Mouse (Mus musculus): ENCODE data around the gene Pwp2. TPM values are rescaled to one million over a fixed set of nuclear protein-coding genes. Genes with fewer than 3 reads are reported as not detected.
"Not testable (repeated sequence)": the region's sequence is repeated elsewhere in the genome, so short reads cannot be mapped to it uniquely, and the experiment has no call there.

The Pwp2 gene
- polyA plus RNA-seq, 1 experiment = 32.4 TPM

DNA sequence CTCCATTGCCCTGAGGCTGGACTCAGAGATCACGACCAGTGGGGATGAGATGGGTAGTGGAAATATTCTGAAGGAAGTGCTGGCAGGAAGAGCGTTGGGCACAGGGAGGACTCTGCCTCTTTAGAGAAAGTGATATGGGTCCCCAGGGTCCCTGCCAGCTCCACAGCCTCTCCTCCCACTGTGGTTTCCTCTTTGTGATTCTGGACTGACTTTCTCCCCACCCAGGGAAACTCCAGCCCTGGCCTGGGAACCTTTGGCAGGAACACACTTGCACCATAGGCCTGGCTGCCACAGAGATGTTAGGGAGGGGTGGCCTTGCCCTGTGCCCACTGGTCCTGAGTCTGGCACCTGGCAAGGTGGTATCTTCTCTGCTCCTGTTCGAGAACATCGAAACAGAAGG lies 55.0 kb downstream of the Pwp2 start:
- H3ac ChIP-seq (ENCODE audit: control insufficient read depth, insufficient read length, low read depth) = no peak overlapping the region
- TF ChIP-seq MAX (IDR thresholded peaks at IDR 0.05) = no peak
- TF ChIP-seq CTCF (IDR thresholded peaks at IDR 0.05; ENCODE audit: control insufficient read depth, insufficient read depth, insufficient read length) = no peak
- TF ChIP-seq MYOD1 (IDR thresholded peaks at IDR 0.05; ENCODE audit: control insufficient read depth, insufficient read length, low read depth) = no peak
- no peak for TF ChIP-seq MYOG (IDR thresholded peaks at IDR 0.05; ENCODE audit: control insufficient read depth, extremely low read depth, insufficient read length)
- TF ChIP-seq FOSL1 (IDR thresholded peaks at IDR 0.05; ENCODE audit: insufficient read depth, low read length, poor library complexity, severe bottlenecking) = no peak
- TF ChIP-seq CEBPB (IDR thresholded peaks at IDR 0.05; ENCODE audit: low read depth) = no peak
- TF ChIP-seq USF1 (IDR thresholded peaks at IDR 0.05; ENCODE audit: low read depth) = no peak
- H3K79me2 ChIP-seq (ENCODE audit: control insufficient read depth, insufficient read depth) = no peaks in the 10 kb centered on the region

GRCm38 (mm10) chr10:78129423-78129822 lies 55.5 kb downstream of the Pwp2 start:
- TF ChIP-seq MAX (IDR thresholded peaks at IDR 0.05) = no peak
- no peak for TF ChIP-seq MYOD1 (IDR thresholded peaks at IDR 0.05; ENCODE audit: control insufficient read depth, insufficient read length, low read depth)
- no peak for TF ChIP-seq FOSL1 (IDR thresholded peaks at IDR 0.05; ENCODE audit: insufficient read depth, low read length, poor library complexity, severe bottlenecking)
- TF ChIP-seq MYOG (IDR thresholded peaks at IDR 0.05; ENCODE audit: control insufficient read depth, extremely low read depth, insufficient read length) = no peak
- no peak for TF ChIP-seq USF1 (IDR thresholded peaks at IDR 0.05; ENCODE audit: low read depth)
- TF ChIP-seq CEBPB (IDR thresholded peaks at IDR 0.05; ENCODE audit: low read depth) = no peak
- no peak for TF ChIP-seq CTCF (IDR thresholded peaks at IDR 0.05; ENCODE audit: control insufficient read depth, insufficient read depth, insufficient read length)
- no peak overlapping the region for H3K4me3 ChIP-seq (ENCODE audit: insufficient read depth, poor library complexity, severe bottlenecking)
- no peaks in the 10 kb centered on the region for H3K27me3 ChIP-seq (ENCODE audit: control insufficient read depth, insufficient read depth, insufficient read length)

More for the DNA sequence above, 55.0 kb downstream of the Pwp2 start:
- Histone ChIP-seq H3K27me3 (ENCODE audit: control insufficient read depth, insufficient read depth, insufficient read length) (no peaks in the 10 kb centered on the region), H3K36me3 (ENCODE audit: control insufficient read depth, insufficient read depth) (no peaks in the 10 kb centered on the region), H3K4me3 (ENCODE audit: insufficient read depth, poor library complexity, severe bottlenecking) (no peak overlapping the region), H3K79me3 (ENCODE audit: low read depth) (no peaks in the 10 kb centered on the region)

DNA sequence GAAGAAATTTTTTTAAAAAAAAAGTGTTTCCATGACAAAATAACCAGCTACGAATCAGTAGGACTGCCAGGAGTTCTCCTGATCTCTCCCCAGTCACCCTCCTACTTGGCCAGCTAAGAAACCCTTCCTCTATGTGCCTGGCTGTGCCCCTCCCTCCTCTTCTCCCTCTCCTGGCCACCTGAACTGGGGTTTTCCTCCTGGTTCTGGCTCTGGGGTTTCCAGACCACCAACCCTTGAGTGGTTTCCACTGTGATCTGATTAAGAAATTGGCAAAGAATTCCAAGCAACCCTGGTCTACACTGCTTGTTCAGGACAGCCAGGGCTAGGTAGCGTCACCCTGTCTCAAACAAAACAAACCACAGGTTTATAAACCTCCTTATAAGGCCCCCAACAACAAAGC lies 56.3 kb downstream of the Pwp2 start:
- TF ChIP-seq MAX (IDR thresholded peaks at IDR 0.05) (no peak), USF1 (IDR thresholded peaks at IDR 0.05; ENCODE audit: low read depth) (no peak), MYOD1 (IDR thresholded peaks at IDR 0.05; ENCODE audit: control insufficient read depth, insufficient read length, low read depth) (no peak), MYOG (IDR thresholded peaks at IDR 0.05; ENCODE audit: control insufficient read depth, extremely low read depth, insufficient read length) (no peak), CTCF (IDR thresholded peaks at IDR 0.05; ENCODE audit: control insufficient read depth, insufficient read depth, insufficient read length) (no peak)
- H3K4me3 ChIP-seq (ENCODE audit: insufficient read depth, poor library complexity, severe bottlenecking) = no peak overlapping the region
- no peaks in the 10 kb centered on the region for H3K36me3 ChIP-seq (ENCODE audit: control insufficient read depth, insufficient read depth)
- no peaks in the 10 kb centered on the region for H3K79me2 ChIP-seq (ENCODE audit: control insufficient read depth, insufficient read depth)
- no peak overlapping the region for H3ac ChIP-seq (ENCODE audit: control insufficient read depth, insufficient read length, low read depth)
- H3K79me3 ChIP-seq (ENCODE audit: low read depth) = no peaks in the 10 kb centered on the region
- no peaks in the 10 kb centered on the region for H3K27me3 ChIP-seq (ENCODE audit: control insufficient read depth, insufficient read depth, insufficient read length)

More at GRCm38 (mm10) chr10:78129423-78129822, 55.5 kb downstream of the Pwp2 start:
- no peaks in the 10 kb centered on the region for H3K79me2 ChIP-seq (ENCODE audit: control insufficient read depth, insufficient read depth)
- H3K79me3 ChIP-seq (ENCODE audit: low read depth) = no peaks in the 10 kb centered on the region
- no peak overlapping the region for H3ac ChIP-seq (ENCODE audit: control insufficient read depth, insufficient read length, low read depth)
- H3K36me3 ChIP-seq (ENCODE audit: control insufficient read depth, insufficient read depth) = no peaks in the 10 kb centered on the region

DNA sequence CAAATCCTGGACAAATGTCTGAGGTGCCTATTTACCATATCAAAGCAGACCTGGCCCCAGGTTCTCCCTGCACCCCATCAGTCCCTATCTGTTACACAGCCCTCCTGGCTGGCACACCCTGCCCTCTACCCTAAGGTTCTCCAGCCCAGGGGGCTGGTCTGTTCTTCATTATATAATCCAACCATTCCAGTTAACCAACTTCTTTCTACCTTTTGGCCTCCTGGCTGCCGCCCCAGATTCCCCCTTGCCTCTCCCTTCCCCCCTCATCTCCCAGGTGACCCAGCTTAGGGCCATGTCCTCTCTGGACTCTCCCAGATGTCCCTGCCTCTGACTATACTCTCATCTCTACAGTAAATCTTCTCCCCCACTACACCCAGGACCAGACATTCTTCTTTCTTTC lies 57.0 kb downstream of the Pwp2 start:
- Histone ChIP-seq H3K27me3 (ENCODE audit: control insufficient read depth, insufficient read depth, insufficient read length) (no peaks in the 10 kb centered on the region), H3ac (ENCODE audit: control insufficient read depth, insufficient read length, low read depth) (no peak overlapping the region), H3K4me3 (ENCODE audit: insufficient read depth, poor library complexity, severe bottlenecking) (no peak overlapping the region), H3K79me2 (ENCODE audit: control insufficient read depth, insufficient read depth) (no peaks in the 10 kb centered on the region), H3K79me3 (ENCODE audit: low read depth) (no peaks in the 10 kb centered on the region), H3K36me3 (ENCODE audit: control insufficient read depth, insufficient read depth) (no peaks in the 10 kb centered on the region)
- TF ChIP-seq MAX (IDR thresholded peaks at IDR 0.05) (no peak), CEBPB (IDR thresholded peaks at IDR 0.05; ENCODE audit: low read depth) (no peak), FOSL1 (IDR thresholded peaks at IDR 0.05; ENCODE audit: insufficient read depth, low read length, poor library complexity, severe bottlenecking) (no peak), USF1 (IDR thresholded peaks at IDR 0.05; ENCODE audit: low read depth) (no peak), MYOD1 (IDR thresholded peaks at IDR 0.05; ENCODE audit: control insufficient read depth, insufficient read length, low read depth) (no peak), MYOG (IDR thresholded peaks at IDR 0.05; ENCODE audit: control insufficient read depth, extremely low read depth, insufficient read length) (no peak), CTCF (IDR thresholded peaks at IDR 0.05; ENCODE audit: control insufficient read depth, insufficient read depth, insufficient read length) (no peak)

DNA sequence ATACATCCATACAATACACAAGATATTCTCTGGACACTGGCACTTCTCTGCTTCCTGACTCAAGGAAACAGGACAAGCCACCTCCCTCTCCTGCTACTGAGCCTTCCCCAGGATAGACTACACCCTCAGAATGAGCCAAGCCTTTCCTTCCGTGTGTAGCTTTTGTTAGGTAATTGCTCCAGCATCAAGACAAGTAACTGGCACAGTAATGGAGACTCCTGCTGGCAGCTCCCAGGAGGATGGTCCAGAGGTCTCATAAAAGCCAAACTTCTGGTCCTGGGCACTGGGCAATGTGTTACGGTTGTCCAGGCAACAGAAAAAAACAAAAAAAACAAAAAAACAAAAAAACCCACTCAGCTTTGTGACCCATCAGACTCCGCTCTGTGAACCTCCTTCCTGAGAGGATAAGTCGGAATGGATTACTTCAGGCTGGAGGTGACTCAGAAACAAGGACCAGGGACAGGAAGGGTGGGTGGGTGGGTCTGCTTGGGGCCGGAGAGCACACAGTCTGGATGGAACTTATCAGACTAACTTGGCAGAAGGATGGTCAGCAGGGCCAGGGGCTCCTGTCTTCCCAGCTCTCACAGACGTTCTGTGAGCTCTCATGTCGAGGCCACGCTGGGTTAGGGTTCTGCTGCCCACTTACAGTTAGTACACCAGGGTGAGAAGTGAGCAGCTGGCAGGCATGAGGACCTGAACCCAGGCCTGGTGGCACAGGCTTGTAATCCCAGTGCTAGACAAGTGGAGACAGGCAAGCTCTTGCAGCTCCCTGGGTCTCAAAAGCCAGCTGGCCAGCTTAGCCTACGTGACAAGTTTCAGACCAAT lies 57.7 kb downstream of the Pwp2 start:
- H3K79me3 ChIP-seq (ENCODE audit: low read depth) = no peaks in the 10 kb centered on the region
- TF ChIP-seq CEBPB (IDR thresholded peaks at IDR 0.05; ENCODE audit: low read depth) = no peak
- TF ChIP-seq MAX (IDR thresholded peaks at IDR 0.05) = no peak
- no peaks in the 10 kb centered on the region for H3K79me2 ChIP-seq (ENCODE audit: control insufficient read depth, insufficient read depth)
- H3K4me3 ChIP-seq (ENCODE audit: insufficient read depth, poor library complexity, severe bottlenecking) = no peak overlapping the region
- H3K36me3 ChIP-seq (ENCODE audit: control insufficient read depth, insufficient read depth) = no peaks in the 10 kb centered on the region
- H3ac ChIP-seq (ENCODE audit: control insufficient read depth, insufficient read length, low read depth) = no peak overlapping the region
- no peaks in the 10 kb centered on the region for H3K27me3 ChIP-seq (ENCODE audit: control insufficient read depth, insufficient read depth, insufficient read length)

GRCm38 (mm10) chr10:78126311-78126710 lies 58.6 kb downstream of the Pwp2 start:
- H3K4me3 ChIP-seq (ENCODE audit: insufficient read depth, poor library complexity, severe bottlenecking) = no peak overlapping the region
- no peaks in the 10 kb centered on the region for H3K79me2 ChIP-seq (ENCODE audit: control insufficient read depth, insufficient read depth)
- no peak for TF ChIP-seq FOSL1 (IDR thresholded peaks at IDR 0.05; ENCODE audit: insufficient read depth, low read length, poor library complexity, severe bottlenecking)
- no peak for TF ChIP-seq MYOG (IDR thresholded peaks at IDR 0.05; ENCODE audit: control insufficient read depth, extremely low read depth, insufficient read length)
- no peak for TF ChIP-seq CEBPB (IDR thresholded peaks at IDR 0.05; ENCODE audit: low read depth)
- no peak for TF ChIP-seq MYOD1 (IDR thresholded peaks at IDR 0.05; ENCODE audit: control insufficient read depth, insufficient read length, low read depth)
- no peak for TF ChIP-seq USF1 (IDR thresholded peaks at IDR 0.05; ENCODE audit: low read depth)
- TF ChIP-seq MAX (IDR thresholded peaks at IDR 0.05) = no peak
- TF ChIP-seq CTCF (IDR thresholded peaks at IDR 0.05; ENCODE audit: control insufficient read depth, insufficient read depth, insufficient read length) = no peak
- H3ac ChIP-seq (ENCODE audit: control insufficient read depth, insufficient read length, low read depth) = no peak overlapping the region
- H3K36me3 ChIP-seq (ENCODE audit: control insufficient read depth, insufficient read depth) = no peaks in the 10 kb centered on the region
- H3K79me3 ChIP-seq (ENCODE audit: low read depth) = no peaks in the 10 kb centered on the region
- H3K27me3 ChIP-seq (ENCODE audit: control insufficient read depth, insufficient read depth, insufficient read length) = no peaks in the 10 kb centered on the region

- not testable (repeated sequence) for H3K27me3 ChIP-seq (ENCODE audit: control insufficient read depth, insufficient read depth, insufficient read length); H3K36me3 ChIP-seq (ENCODE audit: control insufficient read depth, insufficient read depth); H3K79me3 ChIP-seq (ENCODE audit: low read depth); H3K4me3 ChIP-seq (ENCODE audit: insufficient read depth, poor library complexity, severe bottlenecking); H3K79me2 ChIP-seq (ENCODE audit: control insufficient read depth, insufficient read depth); H3ac ChIP-seq (ENCODE audit: control insufficient read depth, insufficient read length, low read depth)
Observed at GRCm38 (mm10) chr10:78125061-78125460, 59.9 kb downstream of the Pwp2 start.

DNA sequence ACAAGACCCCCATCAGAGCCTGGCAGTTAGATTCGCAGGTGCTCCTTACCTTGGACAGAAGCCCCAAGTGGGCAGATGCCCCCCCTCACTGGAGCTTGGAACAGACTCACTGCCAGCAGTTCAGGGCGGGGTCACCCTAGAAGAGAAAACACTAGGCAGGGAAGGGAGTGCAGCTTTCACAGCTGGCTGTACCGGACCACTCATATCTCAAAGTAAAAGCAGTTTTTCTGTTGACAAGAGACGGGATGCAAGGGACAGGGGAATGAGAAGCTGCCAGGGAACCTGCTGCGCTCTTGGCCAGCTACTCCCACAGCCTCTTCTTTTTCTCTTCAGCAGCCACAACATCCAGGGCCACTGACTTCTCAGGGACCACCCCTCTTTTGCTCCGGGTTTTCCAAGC lies 60.8 kb downstream of the Pwp2 start:
- H3ac ChIP-seq (ENCODE audit: control insufficient read depth, insufficient read length, low read depth); H3K27me3 ChIP-seq (ENCODE audit: control insufficient read depth, insufficient read depth, insufficient read length); H3K79me2 ChIP-seq (ENCODE audit: control insufficient read depth, insufficient read depth); H3K4me3 ChIP-seq (ENCODE audit: insufficient read depth, poor library complexity, severe bottlenecking); H3K36me3 ChIP-seq (ENCODE audit: control insufficient read depth, insufficient read depth); H3K79me3 ChIP-seq (ENCODE audit: low read depth): not testable (repeated sequence)
